Mouse (Mus musculus): ENCODE data around the gene Oaz1. TPM values are rescaled to one million over a fixed set of nuclear protein-coding genes. Genes with fewer than 3 reads are reported as not detected.
A peak's percentile ranks its signal among the peaks of the same experiment; 100 is the strongest.

Oaz1 gene
- polyA plus RNA-seq, 2 experiments, result 673 to 1,285 TPM

DNA sequence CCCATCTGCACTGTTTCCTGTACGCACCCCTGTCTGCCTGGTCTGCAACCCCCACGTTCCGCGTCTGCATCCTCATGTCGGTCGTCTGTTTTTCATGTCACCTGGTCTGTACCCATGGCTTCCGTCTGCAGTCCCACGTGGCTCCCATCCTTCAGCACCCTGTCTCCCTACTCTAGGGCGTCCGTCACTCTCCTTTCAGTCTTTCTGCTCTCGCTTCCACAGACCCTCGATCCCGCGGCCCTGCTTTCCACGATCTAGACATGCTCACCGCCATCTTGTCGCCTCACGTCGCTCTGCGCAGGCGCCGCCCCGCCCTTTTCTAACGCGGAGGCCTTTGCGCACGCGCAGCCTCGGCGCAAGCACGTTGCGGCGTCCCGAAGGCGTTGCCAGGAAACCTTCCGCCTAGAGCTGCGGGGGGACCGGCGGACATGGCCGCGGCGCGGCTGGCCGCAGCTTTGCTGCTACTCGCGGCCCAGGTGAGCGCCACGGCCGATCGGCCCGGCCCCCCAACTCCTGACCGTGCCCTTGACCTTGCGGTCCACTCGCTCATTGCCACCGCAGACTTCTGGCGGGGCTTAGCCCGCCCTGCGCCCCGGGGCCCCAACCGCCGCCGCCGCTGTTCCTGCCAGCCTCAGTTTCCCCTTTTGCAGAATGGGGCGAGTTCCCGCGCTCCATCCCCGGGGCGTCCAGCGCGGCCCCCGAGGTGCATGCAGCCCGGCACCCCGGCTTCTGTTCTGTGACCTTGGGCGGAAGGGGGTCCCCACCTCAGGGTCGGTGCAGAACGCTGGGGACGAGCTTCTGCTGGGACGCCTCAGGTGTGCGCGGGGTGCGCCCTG lies 28.7 kb downstream of the Oaz1 start, which contains the start of the genes Lsm7 and Sppl2b:
Gene Lsm7, minus strand, starts transcription at position 297 of the 836 bp plus-strand sequence.
Gene Sppl2b, plus strand, starts transcription at position 363 of the 836 bp plus-strand sequence.
- TF ChIP-seq EP300 (IDR thresholded peaks at IDR 0.05; ENCODE audit: low read depth) (no peak), CTCF (IDR thresholded peaks at IDR 0.05; ENCODE audit: low read depth) (no peak)
- peak within 1 kb of the TSS; percentile 99 for H3K4me2 ChIP-seq (ENCODE audit: low read depth)
- H3K9me3 ChIP-seq (ENCODE audit: control insufficient read depth, low read length), result no peaks in the 10 kb centered on the region
- H3K4me3 ChIP-seq (ENCODE audit: insufficient read depth in 1 of 2, low read depth in 2 of 2, low read length in 2 of 2), result peak within 1 kb of the TSS; percentile 92 to 100
- no peaks in the 10 kb centered on the region for H3K27me3 ChIP-seq (ENCODE audit: control insufficient read depth, insufficient read depth, low read length)
- ATAC-seq (ENCODE audit: insufficient read depth) (peak; percentile 20), DNase-seq (ENCODE audit: low read depth in 3 of 3, low spot score in 3 of 3) (peak; percentile 88 to 90 (median 90))
- under 1% methylated on average over 79 of the region's 81 CpGs for WGBS (ENCODE audit: insufficient replicate concordance)
- peaks cover 37 to 46% of the 10 kb centered on the region in 2 experiments for H3K4me1 ChIP-seq (replicated peaks; ENCODE audit: control insufficient read depth in 2 of 2, insufficient read depth in 2 of 2, low read length in 1 of 2)
- peak within 1 kb of the TSS; percentile 99 for H3K9ac ChIP-seq (replicated peaks)
- H3K27ac ChIP-seq, result peak within 1 kb of the TSS; percentile 100
- peaks cover 11% of the 10 kb centered on the region for H3K36me3 ChIP-seq (replicated peaks; ENCODE audit: control insufficient read depth, insufficient read depth, low read depth)

GRCm38 (mm10) chr10:80855749-80856073 lies 29.3 kb downstream of the Oaz1 start:
- TF ChIP-seq EP300 (IDR thresholded peaks at IDR 0.05; ENCODE audit: low read depth) (no peak), CTCF (IDR thresholded peaks at IDR 0.05; ENCODE audit: low read depth) (no peak)
- H3K4me1 ChIP-seq (replicated peaks; ENCODE audit: control insufficient read depth in 2 of 2, insufficient read depth in 2 of 2, low read length in 1 of 2), result peaks cover 40 to 46% of the 10 kb centered on the region in 2 experiments
- DNase-seq (ENCODE audit: low read depth in 3 of 3, low spot score in 3 of 3) (no peak), ATAC-seq (ENCODE audit: insufficient read depth) (no peak)
- no peaks in the 10 kb centered on the region for H3K9me3 ChIP-seq (ENCODE audit: control insufficient read depth, low read length)
- H3K27ac ChIP-seq, result peak overlapping the region; percentile 100
- H3K4me3 ChIP-seq (ENCODE audit: insufficient read depth in 1 of 2, low read depth in 2 of 2, low read length in 2 of 2), result peak overlapping the region; percentile 69 to 100
- H3K4me2 ChIP-seq (ENCODE audit: low read depth), result peak overlapping the region; percentile 99
- no peaks in the 10 kb centered on the region for H3K27me3 ChIP-seq (ENCODE audit: control insufficient read depth, insufficient read depth, low read length)
- H3K9ac ChIP-seq (replicated peaks), result peak overlapping the region; percentile 99
- WGBS (ENCODE audit: insufficient replicate concordance), result 7% methylated on average over 11 of the region's 11 CpGs
- peaks cover 11% of the 10 kb centered on the region for H3K36me3 ChIP-seq (replicated peaks; ENCODE audit: control insufficient read depth, insufficient read depth, low read depth)

DNA sequence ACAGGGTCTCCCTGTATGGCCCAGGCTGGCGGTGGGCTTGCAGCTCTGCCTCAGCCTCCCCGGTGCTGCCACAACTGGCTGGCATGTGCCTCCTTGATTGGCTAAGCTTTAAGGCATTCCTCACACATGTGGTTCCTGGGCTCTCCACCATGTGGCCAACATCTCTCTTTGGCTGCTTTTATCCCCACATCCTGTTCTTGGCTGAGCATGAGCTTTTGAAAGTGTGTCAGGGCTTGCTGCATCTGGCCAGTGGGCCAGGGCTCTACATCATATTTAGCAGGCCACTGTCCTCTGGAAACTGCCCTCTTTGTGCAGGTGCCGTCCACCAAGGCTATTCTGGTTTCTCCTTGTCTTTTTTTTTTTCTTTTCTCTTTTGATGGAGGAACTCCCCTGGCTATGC lies 29.8 kb downstream of the Oaz1 start:
- Histone ChIP-seq H3K27ac (peak overlapping the region; percentile 100), H3K27me3 (ENCODE audit: control insufficient read depth, insufficient read depth, low read length) (no peaks in the 10 kb centered on the region), H3K9me3 (ENCODE audit: control insufficient read depth, low read length) (no peaks in the 10 kb centered on the region), H3K36me3 (replicated peaks; ENCODE audit: control insufficient read depth, insufficient read depth, low read depth) (peaks cover 14% of the 10 kb centered on the region), H3K4me2 (ENCODE audit: low read depth) (peak overlapping the region; percentile 99), H3K9ac (replicated peaks) (peak overlapping the region; percentile 99), H3K4me1 (replicated peaks; ENCODE audit: control insufficient read depth in 2 of 2, insufficient read depth in 2 of 2, low read length in 1 of 2) (peaks cover 46 to 51% of the 10 kb centered on the region in 2 experiments), H3K4me3 (ENCODE audit: insufficient read depth in 1 of 2, low read depth in 2 of 2, low read length in 2 of 2) (peak overlapping the region; percentile 69 to 100)
- DNase-seq (ENCODE audit: low read depth in 3 of 3, low spot score in 3 of 3) (peak in 1 of 3 experiments; percentile 46), ATAC-seq (ENCODE audit: insufficient read depth) (no peak)
- TF ChIP-seq CTCF (IDR thresholded peaks at IDR 0.05; ENCODE audit: low read depth) (peak; percentile 56), EP300 (IDR thresholded peaks at IDR 0.05; ENCODE audit: low read depth) (no peak)
- WGBS (ENCODE audit: insufficient replicate concordance), result 31% methylated on average over 3 of the region's 3 CpGs

DNA sequence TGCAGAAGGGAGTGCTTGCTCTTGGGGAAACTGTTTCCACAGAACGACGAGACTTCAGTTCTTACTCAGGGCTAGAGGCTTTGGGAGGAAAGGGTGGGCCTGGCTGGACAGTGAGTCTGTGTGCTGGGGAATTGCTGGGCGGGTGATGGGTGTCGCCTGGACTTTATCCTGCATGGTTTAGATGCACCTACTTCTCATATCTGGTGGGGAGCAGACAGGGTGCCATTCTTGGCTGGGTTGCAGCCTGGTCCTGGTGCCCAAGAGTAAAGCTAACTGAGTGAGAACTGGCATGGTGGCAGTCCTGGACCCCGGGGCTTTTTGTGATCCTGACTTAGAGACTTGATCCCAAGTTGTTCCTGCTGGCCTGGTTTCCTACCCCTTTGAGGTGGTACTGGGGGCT lies 30.5 kb downstream of the Oaz1 start:
- H3K9me3 ChIP-seq (ENCODE audit: control insufficient read depth, low read length), result no peaks in the 10 kb centered on the region
- DNase-seq (ENCODE audit: low read depth in 3 of 3, low spot score in 3 of 3), result peak in 2 of 3 experiments; percentile 57 to 64
- H3K36me3 ChIP-seq (replicated peaks; ENCODE audit: control insufficient read depth, insufficient read depth, low read depth), result peaks cover 15% of the 10 kb centered on the region
- no peaks in the 10 kb centered on the region for H3K27me3 ChIP-seq (ENCODE audit: control insufficient read depth, insufficient read depth, low read length)
- peak; percentile 55; the same call in 1 of the 2 replicates for TF ChIP-seq EP300 (IDR thresholded peaks at IDR 0.05; ENCODE audit: low read depth)
- no peak for TF ChIP-seq CTCF (IDR thresholded peaks at IDR 0.05; ENCODE audit: low read depth)
- peak overlapping the region; percentile 69 to 100 for H3K4me3 ChIP-seq (ENCODE audit: insufficient read depth in 1 of 2, low read depth in 2 of 2, low read length in 2 of 2)
- H3K9ac ChIP-seq (replicated peaks), result peak overlapping the region; percentile 99
- peak overlapping the region; percentile 99 for H3K4me2 ChIP-seq (ENCODE audit: low read depth)
- ATAC-seq (ENCODE audit: insufficient read depth), result peak; percentile 34
- WGBS (ENCODE audit: insufficient replicate concordance), result 39% methylated on average over 5 of the region's 5 CpGs
- peaks cover 52 to 58% of the 10 kb centered on the region in 2 experiments for H3K4me1 ChIP-seq (replicated peaks; ENCODE audit: control insufficient read depth in 2 of 2, insufficient read depth in 2 of 2, low read length in 1 of 2)
- H3K27ac ChIP-seq, result peak overlapping the region; percentile 100

DNA sequence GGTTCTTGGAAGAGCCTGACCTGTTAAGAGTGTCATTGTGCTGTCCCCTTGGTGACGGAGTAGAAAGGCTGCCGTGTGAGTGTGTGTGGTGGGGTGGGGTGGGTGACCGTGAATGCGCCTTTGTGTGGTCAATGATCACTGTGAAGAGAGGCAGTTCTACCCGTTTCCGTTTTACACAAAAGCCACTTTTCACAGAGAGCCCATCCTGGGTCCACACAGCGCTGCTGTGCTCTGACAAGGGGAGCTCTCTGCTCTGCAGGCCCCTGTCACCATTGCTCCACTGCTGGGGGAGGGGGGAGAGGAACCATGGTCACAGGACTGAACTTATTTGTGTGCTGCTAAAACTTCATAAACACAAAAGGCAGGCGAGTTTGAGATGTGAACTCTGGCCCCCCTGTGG lies 30.9 kb downstream of the Oaz1 start:
- no peak for DNase-seq (ENCODE audit: low read depth in 3 of 3, low spot score in 3 of 3)
- peak overlapping the region; percentile 69 to 100 for H3K4me3 ChIP-seq (ENCODE audit: insufficient read depth in 1 of 2, low read depth in 2 of 2, low read length in 2 of 2)
- peak overlapping the region; percentile 100 for H3K27ac ChIP-seq
- no peaks in the 10 kb centered on the region for H3K9me3 ChIP-seq (ENCODE audit: control insufficient read depth, low read length)
- TF ChIP-seq EP300 (IDR thresholded peaks at IDR 0.05; ENCODE audit: low read depth), result no peak
- no peak for TF ChIP-seq CTCF (IDR thresholded peaks at IDR 0.05; ENCODE audit: low read depth)
- peak overlapping the region; percentile 99 for H3K9ac ChIP-seq (replicated peaks)
- peak overlapping the region; percentile 99 for H3K4me2 ChIP-seq (ENCODE audit: low read depth)
- ATAC-seq (ENCODE audit: insufficient read depth), result no peak
- H3K4me1 ChIP-seq (replicated peaks; ENCODE audit: control insufficient read depth in 2 of 2, insufficient read depth in 2 of 2, low read length in 1 of 2), result peaks cover 57 to 62% of the 10 kb centered on the region in 2 experiments
- H3K27me3 ChIP-seq (ENCODE audit: control insufficient read depth, insufficient read depth, low read length), result no peaks in the 10 kb centered on the region
- H3K36me3 ChIP-seq (replicated peaks; ENCODE audit: control insufficient read depth, insufficient read depth, low read depth), result peaks cover 16% of the 10 kb centered on the region
- 34% methylated on average over 8 of the region's 8 CpGs for WGBS (ENCODE audit: insufficient replicate concordance)
